Mouse (Mus musculus): ENCODE measurements around the gene Akr7a5. TPM values are rescaled to one million over a fixed set of nuclear protein-coding genes. Genes with fewer than 3 reads are reported as not detected.

Gene Akr7a5
- polyA plus RNA-seq, 1 experiment from 2014 or later: 139 TPM

- peak overlapping the region; percentile 91 for H3K9ac ChIP-seq (ENCODE audit: low read depth, low read length)
- peaks cover 9% of the 10 kb centered on the region for H3K4me1 ChIP-seq (ENCODE audit: control insufficient read depth, insufficient read depth, low read length)
- no peak for ATAC-seq (ENCODE audit: low FRiP score, low TSS enrichment)
- no peaks in the 10 kb centered on the region for H3K27me3 ChIP-seq (ENCODE audit: control insufficient read depth, insufficient read depth, low read length)
- H3K9me3 ChIP-seq (ENCODE audit: control insufficient read depth, low read length): no peaks in the 10 kb centered on the region
- peaks cover 49% of the 10 kb centered on the region for H3K36me3 ChIP-seq (ENCODE audit: control insufficient read depth, insufficient read depth, low read length)
- peak overlapping the region; percentile 80 for H3K4me3 ChIP-seq (ENCODE audit: low read length)
- H3K27ac ChIP-seq (ENCODE audit: low read depth, low read length): peak overlapping the region; percentile 98
- peak overlapping the region; percentile 92 for H3K4me2 ChIP-seq (replicated peaks; ENCODE audit: low read depth, low read length)
- 0% methylated on average over 7 of the region's 7 CpGs for WGBS
These were observed 42.3 kb downstream of the Akr7a5 start for GRCm38 (mm10) chr4:139352832-139353231.

DNA sequence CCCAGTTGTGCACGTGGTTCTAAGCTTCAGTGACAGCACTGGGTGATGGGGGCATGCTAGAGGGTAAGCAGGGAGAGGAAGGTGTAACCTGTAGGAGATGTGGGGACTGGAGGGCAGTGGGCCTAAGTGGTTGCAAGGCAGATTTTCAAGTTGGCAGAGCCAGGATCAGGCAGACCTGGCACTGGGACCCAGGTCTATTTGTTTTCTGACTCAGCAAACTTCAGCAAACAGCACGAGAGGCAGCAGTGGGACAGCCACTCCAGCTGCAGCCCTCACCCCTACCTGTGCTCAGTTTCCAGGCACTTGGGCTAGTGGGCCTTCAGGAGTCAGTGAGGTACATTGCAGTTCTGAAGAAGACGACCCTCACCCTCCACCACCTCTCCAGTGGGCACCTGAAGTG, 46.7 kb downstream of the Akr7a5 start:
- 94% methylated on average over 3 of the region's 3 CpGs for WGBS
- Histone ChIP-seq H3K27ac (ENCODE audit: low read depth, low read length) (no peak overlapping the region), H3K4me2 (replicated peaks; ENCODE audit: low read depth, low read length) (no peak overlapping the region)

GRCm38 (mm10) chr4:139360761-139361548, 50.4 kb downstream of the Akr7a5 start:
- Histone ChIP-seq H3K27me3 (ENCODE audit: control insufficient read depth, insufficient read depth, low read length) (no peaks in the 10 kb centered on the region), H3K4me1 (ENCODE audit: control insufficient read depth, insufficient read depth, low read length) (no peaks in the 10 kb centered on the region), H3K9me3 (ENCODE audit: control insufficient read depth, low read length) (no peaks in the 10 kb centered on the region), H3K36me3 (ENCODE audit: control insufficient read depth, insufficient read depth, low read length) (peaks cover 97% of the 10 kb centered on the region), H3K27ac (ENCODE audit: low read depth, low read length) (no peak overlapping the region), H3K9ac (ENCODE audit: low read depth, low read length) (no peak overlapping the region), H3K4me2 (replicated peaks; ENCODE audit: low read depth, low read length) (no peak overlapping the region), H3K4me3 (ENCODE audit: low read length) (no peak overlapping the region)
- ATAC-seq (ENCODE audit: low FRiP score, low TSS enrichment): no peak
- WGBS: 90% methylated on average over 11 of the region's 11 CpGs

More for the DNA sequence above, 46.7 kb downstream of the Akr7a5 start:
- H3K9ac ChIP-seq (ENCODE audit: low read depth, low read length): no peak overlapping the region
- no peaks in the 10 kb centered on the region for H3K9me3 ChIP-seq (ENCODE audit: control insufficient read depth, low read length)
- H3K4me1 ChIP-seq (ENCODE audit: control insufficient read depth, insufficient read depth, low read length): no peaks in the 10 kb centered on the region
- ATAC-seq (ENCODE audit: low FRiP score, low TSS enrichment): no peak
- H3K4me3 ChIP-seq (ENCODE audit: low read length): no peak overlapping the region
- no peaks in the 10 kb centered on the region for H3K27me3 ChIP-seq (ENCODE audit: control insufficient read depth, insufficient read depth, low read length)
- peaks cover 73% of the 10 kb centered on the region for H3K36me3 ChIP-seq (ENCODE audit: control insufficient read depth, insufficient read depth, low read length)

DNA sequence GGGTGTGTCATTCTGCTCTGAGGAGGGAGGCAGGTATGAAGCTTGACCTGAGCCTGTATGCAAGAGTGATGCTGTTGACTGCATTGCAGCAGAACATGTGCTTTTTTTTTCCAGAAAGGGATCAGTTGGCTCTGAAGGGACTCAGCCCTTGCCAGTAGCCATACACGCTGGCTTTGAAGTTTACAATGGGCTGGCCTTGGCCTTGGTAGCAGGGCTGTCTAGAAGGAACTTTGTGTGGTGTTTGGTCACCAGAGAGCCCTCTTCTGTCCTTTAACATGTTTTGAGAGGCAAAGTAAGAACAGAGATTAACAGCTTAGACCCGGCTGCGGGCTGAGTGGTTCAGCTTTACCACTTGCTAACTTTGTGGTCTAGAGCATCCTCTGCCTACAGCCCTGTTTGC, 56.8 kb downstream of the Akr7a5 start:
- Histone ChIP-seq H3K27me3 (ENCODE audit: control insufficient read depth, insufficient read depth, low read length) (no peaks in the 10 kb centered on the region), H3K4me3 (ENCODE audit: low read length) (no peak overlapping the region), H3K9ac (ENCODE audit: low read depth, low read length) (no peak overlapping the region), H3K36me3 (ENCODE audit: control insufficient read depth, insufficient read depth, low read length) (peaks cover 94% of the 10 kb centered on the region), H3K9me3 (ENCODE audit: control insufficient read depth, low read length) (no peaks in the 10 kb centered on the region), H3K4me2 (replicated peaks; ENCODE audit: low read depth, low read length) (no peak overlapping the region), H3K27ac (ENCODE audit: low read depth, low read length) (no peak overlapping the region), H3K4me1 (ENCODE audit: control insufficient read depth, insufficient read depth, low read length) (no peaks in the 10 kb centered on the region)
- no peak for ATAC-seq (ENCODE audit: low FRiP score, low TSS enrichment)
- WGBS: 94% methylated on average over 3 of the region's 3 CpGs

Small RNA genes within 50 kb of the gene (microRNA-seq; reads per million reads assigned to microRNA genes)
- gene Gm24245 (0.84 reads per million), gene Gm25732 (0.84 reads per million)

Other genes starting within 250 kb of the Akr7a5 start
- 0.10 and 0.12 TPM in 2 replicates for gene Htr6, start 235.2 kb upstream of the Akr7a5 start, polyA plus RNA-seq (2014; fragmentation: Nextera tagmentation; extraction: Ambion mirVana)
- gene Nbl1, start 217.8 kb upstream of the Akr7a5 start, polyA plus RNA-seq (2014; fragmentation: Nextera tagmentation; extraction: Ambion mirVana): 15.5 and 22.3 TPM in 2 replicates
- 509 and 677 TPM in 2 replicates for gene Minos1, start 179.6 kb upstream of the Akr7a5 start, polyA plus RNA-seq (2014; fragmentation: Nextera tagmentation; extraction: Ambion mirVana)
- gene Capzb, start 117.8 kb upstream of the Akr7a5 start, polyA plus RNA-seq (2014; fragmentation: Nextera tagmentation; extraction: Ambion mirVana): 256 and 319 TPM in 2 replicates
- 10.4 and 13.3 TPM in 2 replicates for gene Pqlc2, start within 50 bp of the Akr7a5 start, polyA plus RNA-seq (2014; fragmentation: Nextera tagmentation; extraction: Ambion mirVana)
- 134 and 143 TPM in 2 replicates for gene Mrto4, start 41.8 kb downstream of the Akr7a5 start, polyA plus RNA-seq (2014; fragmentation: Nextera tagmentation; extraction: Ambion mirVana)
- gene Emc1, start 41.8 kb downstream of the Akr7a5 start, polyA plus RNA-seq (2014; fragmentation: Nextera tagmentation; extraction: Ambion mirVana): 13.1 and 25.8 TPM in 2 replicates
- 69.0 and 88.6 TPM in 2 replicates for gene Ubr4, start 41.9 kb downstream of the Akr7a5 start, polyA plus RNA-seq (2014; fragmentation: Nextera tagmentation; extraction: Ambion mirVana)
- 7.1 and 9.4 TPM in 2 replicates for gene Iffo2, start 219.8 kb downstream of the Akr7a5 start, polyA plus RNA-seq (2014; fragmentation: Nextera tagmentation; extraction: Ambion mirVana)